Mouse (Mus musculus): Measurements from ENCODE around the gene Slc16a3. TPM values are rescaled to one million over a fixed set of nuclear protein-coding genes. Genes with fewer than 3 reads are reported as not detected.

Gene Slc16a3
- 0.12 TPM for polyA plus RNA-seq (2014; fragmentation: Illumina TruSeq; extraction: RNeasy Lipid Tissue Mini Kit (QIAGEN cat#74804); ENCODE audit: low read depth, low replicate concordance)

DNA sequence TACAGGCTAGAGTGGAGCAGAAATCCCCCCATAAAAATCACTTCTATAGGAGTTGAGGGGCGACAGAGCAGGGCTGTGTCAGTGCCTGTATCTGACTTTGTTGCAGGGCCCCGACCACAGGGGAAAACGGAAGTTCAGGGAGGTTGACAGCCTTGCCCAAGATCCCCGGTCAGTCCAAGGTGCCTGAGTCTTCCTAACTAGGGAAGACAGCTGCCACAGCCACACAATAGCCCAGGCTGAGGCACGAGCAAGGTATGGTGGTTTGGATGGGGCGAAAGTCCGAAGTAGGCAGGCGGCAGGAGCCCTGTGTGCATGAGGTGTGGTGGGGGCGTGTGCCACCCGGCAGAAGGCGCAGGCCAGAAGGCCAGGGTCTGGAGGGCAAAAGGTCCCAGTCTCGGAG, at the start of gene Slc16a3:
TSS of gene Slc16a3 (plus strand) at position 153 of the 400 bp plus-strand sequence.

GRCm38 (mm10) chr11:120932564-120933398, 15.5 kb upstream of the Slc16a3 start, which contains the start of gene Ccdc57:
Gene Ccdc57, minus strand, starts transcription at chr11:120932872.

DNA sequence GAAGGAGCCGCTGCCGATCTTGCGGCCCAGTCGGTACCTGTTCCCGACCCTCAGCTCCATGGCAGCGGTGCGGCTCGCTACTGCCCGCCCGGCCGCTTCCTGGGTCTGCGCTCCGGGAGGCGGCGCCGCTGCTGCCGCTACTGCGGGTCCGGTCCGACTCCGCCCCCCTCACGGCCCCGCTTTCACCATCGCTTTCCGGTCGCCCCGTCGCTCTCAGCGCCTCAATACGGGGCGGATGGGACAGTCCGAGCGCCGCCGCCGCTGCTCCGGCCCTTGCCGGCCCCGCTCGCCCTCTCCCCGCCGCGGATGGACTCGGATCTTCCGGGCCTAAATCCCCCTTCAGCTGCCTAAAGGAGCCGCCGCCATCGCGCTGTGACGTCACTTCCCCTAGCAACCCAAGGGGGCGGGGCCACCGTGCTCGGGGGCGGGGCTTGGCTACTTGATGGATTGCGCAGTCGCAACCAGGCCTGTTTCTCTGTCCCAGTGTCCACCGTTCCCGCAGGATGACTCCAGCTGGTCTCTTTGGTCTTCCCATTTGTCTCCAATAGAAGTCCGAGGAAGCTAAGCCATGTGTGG, 42.8 kb downstream of the Slc16a3 start, which contains the start of gene Csnk1d:
TSS of gene Csnk1d (minus strand) at position 380 of the 576 bp plus-strand sequence.

Other genes with a start within 250 kb of the Slc16a3 start
- gene Cenpx, start 234.7 kb upstream of the Slc16a3 start, polyA plus RNA-seq (2014; fragmentation: Illumina TruSeq; extraction: RNeasy Lipid Tissue Mini Kit (QIAGEN cat#74804); ENCODE audit: low read depth, low replicate concordance), result 1.7 TPM
- 0.47 TPM for gene Lrrc45, start 234.6 kb upstream of the Slc16a3 start, polyA plus RNA-seq (2014; fragmentation: Illumina TruSeq; extraction: RNeasy Lipid Tissue Mini Kit (QIAGEN cat#74804); ENCODE audit: low read depth, low replicate concordance)
- not detected for gene Rac3, start 227.0 kb upstream of the Slc16a3 start, polyA plus RNA-seq (2014; fragmentation: Illumina TruSeq; extraction: RNeasy Lipid Tissue Mini Kit (QIAGEN cat#74804); ENCODE audit: low read depth, low replicate concordance)
- not detected for gene Dcxr, start 221.2 kb upstream of the Slc16a3 start, polyA plus RNA-seq (2014; fragmentation: Illumina TruSeq; extraction: RNeasy Lipid Tissue Mini Kit (QIAGEN cat#74804); ENCODE audit: low read depth, low replicate concordance)
- gene Cbr2, start 216.4 kb upstream of the Slc16a3 start, polyA plus RNA-seq (2014; fragmentation: Illumina TruSeq; extraction: RNeasy Lipid Tissue Mini Kit (QIAGEN cat#74804); ENCODE audit: low read depth, low replicate concordance), result 1.2 TPM
- not detected for gene Hmga1b, start 185.7 kb upstream of the Slc16a3 start, polyA plus RNA-seq (2014; fragmentation: Illumina TruSeq; extraction: RNeasy Lipid Tissue Mini Kit (QIAGEN cat#74804); ENCODE audit: low read depth, low replicate concordance)
- gene Rfng, start 164.3 kb upstream of the Slc16a3 start, polyA plus RNA-seq (2014; fragmentation: Illumina TruSeq; extraction: RNeasy Lipid Tissue Mini Kit (QIAGEN cat#74804); ENCODE audit: low read depth, low replicate concordance), result not detected
- gene Gps1, start 164.2 kb upstream of the Slc16a3 start, polyA plus RNA-seq (2014; fragmentation: Illumina TruSeq; extraction: RNeasy Lipid Tissue Mini Kit (QIAGEN cat#74804); ENCODE audit: low read depth, low replicate concordance), result 30.7 TPM
- 4.8 TPM for gene Dus1l, start 152.1 kb upstream of the Slc16a3 start, polyA plus RNA-seq (2014; fragmentation: Illumina TruSeq; extraction: RNeasy Lipid Tissue Mini Kit (QIAGEN cat#74804); ENCODE audit: low read depth, low replicate concordance)
- 10.8 TPM for gene Fasn, start 123.9 kb upstream of the Slc16a3 start, polyA plus RNA-seq (2014; fragmentation: Illumina TruSeq; extraction: RNeasy Lipid Tissue Mini Kit (QIAGEN cat#74804); ENCODE audit: low read depth, low replicate concordance)
- 1.2 TPM for gene Ccdc57, start 15.6 kb upstream of the Slc16a3 start, polyA plus RNA-seq (2014; fragmentation: Illumina TruSeq; extraction: RNeasy Lipid Tissue Mini Kit (QIAGEN cat#74804); ENCODE audit: low read depth, low replicate concordance)
- 73.3 TPM for gene Csnk1d, start 42.9 kb downstream of the Slc16a3 start, polyA plus RNA-seq (2014; fragmentation: Illumina TruSeq; extraction: RNeasy Lipid Tissue Mini Kit (QIAGEN cat#74804); ENCODE audit: low read depth, low replicate concordance)
- gene Cd7, start 90.9 kb downstream of the Slc16a3 start, polyA plus RNA-seq (2014; fragmentation: Illumina TruSeq; extraction: RNeasy Lipid Tissue Mini Kit (QIAGEN cat#74804); ENCODE audit: low read depth, low replicate concordance), result not detected
- gene Sectm1b, start 115.1 kb downstream of the Slc16a3 start, polyA plus RNA-seq (2014; fragmentation: Illumina TruSeq; extraction: RNeasy Lipid Tissue Mini Kit (QIAGEN cat#74804); ENCODE audit: low read depth, low replicate concordance), result not detected
- not detected for gene Sectm1a, start 132.7 kb downstream of the Slc16a3 start, polyA plus RNA-seq (2014; fragmentation: Illumina TruSeq; extraction: RNeasy Lipid Tissue Mini Kit (QIAGEN cat#74804); ENCODE audit: low read depth, low replicate concordance)
- not detected for gene Tex19.2, start 170.2 kb downstream of the Slc16a3 start, polyA plus RNA-seq (2014; fragmentation: Illumina TruSeq; extraction: RNeasy Lipid Tissue Mini Kit (QIAGEN cat#74804); ENCODE audit: low read depth, low replicate concordance)
- not detected for gene Tex19.1, start 197.7 kb downstream of the Slc16a3 start, polyA plus RNA-seq (2014; fragmentation: Illumina TruSeq; extraction: RNeasy Lipid Tissue Mini Kit (QIAGEN cat#74804); ENCODE audit: low read depth, low replicate concordance)
- not detected for gene Uts2r, start 211.8 kb downstream of the Slc16a3 start, polyA plus RNA-seq (2014; fragmentation: Illumina TruSeq; extraction: RNeasy Lipid Tissue Mini Kit (QIAGEN cat#74804); ENCODE audit: low read depth, low replicate concordance)